Mouse (Mus musculus) hindbrain, postnatal 0 days (tissue): ENCODE data around the gene Cped1. TPM values are rescaled to one million over a fixed set of nuclear protein-coding genes. Genes with fewer than 3 reads are reported as not detected.

Experiments used
- ATAC-seq: fragments of 200-750 bp; cut with Nextera tagmentation; 2 replicates; pipeline ENCODE4 v1.8.0; 2017; ENCODE audit warnings: mild to moderate bottlenecking, moderate TSS enrichment, moderate library complexity
- DNase-seq: peaks from one replicate; pipeline ENCODE4 v3.0.0-alpha.2; 2015; ENCODE audit warnings: low spot score
- H3K27ac ChIP-seq: fragments of 300-500 bp; sonication (generic); 2 replicates; pipeline ENCODE4 v1.5.1; 2014; ENCODE audit warnings: mild to moderate bottlenecking
- H3K27me3 ChIP-seq: fragments of 300-500 bp; sonication (generic); 2 replicates; pipeline ENCODE4 v1.6.1; 2014; ENCODE audit warnings: low read length, mixed read lengths; ENCODE audit not compliant: insufficient read depth
- H3K36me3 ChIP-seq: fragments of 300-500 bp; sonication (generic); 2 replicates; pipeline ENCODE4 v1.6.1; 2014; ENCODE audit warnings: low read length, mixed read lengths; ENCODE audit not compliant: insufficient read depth
- H3K4me1 ChIP-seq: fragments of 300-500 bp; sonication (generic); 2 replicates; pipeline ENCODE4 v1.6.1; 2014; ENCODE audit warnings: antibody characterized with exemption, low read length, mixed read lengths; ENCODE audit not compliant: insufficient read depth
- H3K4me2 ChIP-seq: fragments of 300-500 bp; sonication (generic); 2 replicates; pipeline ENCODE4 v1.6.1; 2014; ENCODE audit warnings: low read depth, mild to moderate bottlenecking, low read length, moderate library complexity, mixed read lengths
- H3K4me3 ChIP-seq: fragments of 300-500 bp; sonication (generic); 2 replicates; pipeline ENCODE4 v1.5.1; 2014; ENCODE audit warnings: low read length
- H3K9ac ChIP-seq: fragments of 300-500 bp; sonication (generic); replicated peaks from 2 replicates; pipeline ENCODE4 v1.6.1; 2014; ENCODE audit warnings: mild to moderate bottlenecking, low read length, moderate library complexity, mixed read lengths
- H3K9me3 ChIP-seq: fragments of 300-500 bp; sonication (generic); 2 replicates; pipeline ENCODE4 v1.6.1; 2016; ENCODE audit warnings: low read length, mixed read lengths
- CTCF ChIP-seq: IDR thresholded peaks from 2 replicates; pipeline ENCODE4 v1.5.1; 2016; ENCODE audit warnings: antibody characterized with exemption, control low read depth, low read depth
- WGBS: fragments of 180-500 bp; shearing (Covaris S2); extraction: QIAGEN DNeasy Blood & Tissue Kit; methylation state at CpG from one replicate; pipeline ENCODE4 v1.1.7; 2014; 5-methylcytosine and 5-hydroxymethylcytosine counted together
- polyA plus RNA-seq: library from polyadenylated mRNA; unstranded; fragments of >200 nt; fragmentation: Nextera tagmentation; extraction: Ambion mirVana; gene quantifications from 2 replicates; pipeline ENCODE4 v1.2.1, GENCODE M21; 2015
- total RNA-seq: library from RNA; depleted of rRNA; stranded (reverse); fragments of >200 nt; gene quantifications from 2 replicates; pipeline ENCODE4 v1.2.3, GENCODE M21; 2014

Gene Cped1
- total and polyA plus RNA-seq, 2 experiments from 2014 or later = 3.1 to 4.6 TPM

- H3K27me3 ChIP-seq = no peaks in the 10 kb centered on the region
- H3K9me3 ChIP-seq = no peaks in the 10 kb centered on the region
- ATAC-seq (no peak), DNase-seq (peak; percentile 23)
- H3K27ac ChIP-seq = no peak overlapping the region
- whole genome bisulfite sequencing = 18% methylated on average over 17 of the region's 17 CpGs
- H3K4me3 ChIP-seq = peak overlapping the region; percentile 23
- peak overlapping the region; percentile 53 for H3K4me2 ChIP-seq
- TF ChIP-seq CTCF = no peak
- H3K4me1 ChIP-seq = no peaks in the 10 kb centered on the region
- H3K9ac ChIP-seq = no peak overlapping the region
- no peaks in the 10 kb centered on the region for H3K36me3 ChIP-seq
These were observed 40.1 kb downstream of the Cped1 start for GRCm38 (mm10) chr6:22025584-22026357.

- Histone ChIP-seq H3K27me3 (no peaks in the 10 kb centered on the region), H3K4me3 (peak overlapping the region; percentile 23), H3K27ac (no peak overlapping the region), H3K4me1 (no peaks in the 10 kb centered on the region), H3K9ac (no peak overlapping the region), H3K36me3 (no peaks in the 10 kb centered on the region), H3K9me3 (no peaks in the 10 kb centered on the region), H3K4me2 (peak overlapping the region; percentile 53)
- DNase-seq = no peak
- 16% methylated on average over 4 of the region's 4 CpGs for WGBS
- no peak for ATAC-seq
- TF ChIP-seq CTCF = no peak
These were observed 40.6 kb downstream of the Cped1 start for GRCm38 (mm10) chr6:22026358-22026673.

GRCm38 (mm10) chr6:22026761-22027594, 41.3 kb downstream of the Cped1 start:
- H3K4me3 ChIP-seq = no peak overlapping the region
- no peak overlapping the region for H3K4me2 ChIP-seq
- ATAC-seq (no peak), DNase-seq (no peak)
- no peak for TF ChIP-seq CTCF
- WGBS = 73% methylated on average over 9 of the region's 9 CpGs
- H3K27me3 ChIP-seq = no peaks in the 10 kb centered on the region
- H3K9ac ChIP-seq = no peak overlapping the region
- H3K9me3 ChIP-seq = no peaks in the 10 kb centered on the region
- no peak overlapping the region for H3K27ac ChIP-seq
- H3K36me3 ChIP-seq = no peaks in the 10 kb centered on the region
- H3K4me1 ChIP-seq = no peaks in the 10 kb centered on the region

- no peaks in the 10 kb centered on the region for H3K4me1 ChIP-seq
- H3K4me2 ChIP-seq = no peak overlapping the region
- ATAC-seq (no peak), DNase-seq (no peak)
- no peaks in the 10 kb centered on the region for H3K27me3 ChIP-seq
- no peak overlapping the region for H3K27ac ChIP-seq
- no peak for TF ChIP-seq CTCF
- no peaks in the 10 kb centered on the region for H3K36me3 ChIP-seq
- WGBS = 94% methylated on average over 2 of the region's 2 CpGs
- H3K9me3 ChIP-seq = no peaks in the 10 kb centered on the region
- H3K4me3 ChIP-seq = no peak overlapping the region
- no peak overlapping the region for H3K9ac ChIP-seq
These were observed 42.1 kb downstream of the Cped1 start for GRCm38 (mm10) chr6:22027854-22028253.

- no peaks in the 10 kb centered on the region for H3K4me1 ChIP-seq
- no peaks in the 10 kb centered on the region for H3K36me3 ChIP-seq
- ATAC-seq (no peak), DNase-seq (peak; percentile 11)
- H3K27ac ChIP-seq = no peak overlapping the region
- H3K9ac ChIP-seq = no peak overlapping the region
- no peak overlapping the region for H3K4me3 ChIP-seq
- H3K9me3 ChIP-seq = no peaks in the 10 kb centered on the region
- WGBS = 68% methylated on average over 7 of the region's 7 CpGs
- H3K27me3 ChIP-seq = no peaks in the 10 kb centered on the region
- H3K4me2 ChIP-seq = no peak overlapping the region
- no peak for TF ChIP-seq CTCF
These were observed 44.7 kb downstream of the Cped1 start for GRCm38 (mm10) chr6:22030381-22030780.

- no peak for TF ChIP-seq CTCF
- no peak; the same call in 1 of the 2 replicates for ATAC-seq
- H3K9ac ChIP-seq = no peak overlapping the region
- no peak overlapping the region for H3K4me3 ChIP-seq
- no peak overlapping the region for H3K27ac ChIP-seq
- H3K27me3 ChIP-seq = no peaks in the 10 kb centered on the region
- WGBS = 76% methylated on average over 4 of the region's 4 CpGs
- no peak for DNase-seq
- no peaks in the 10 kb centered on the region for H3K36me3 ChIP-seq
- no peak overlapping the region for H3K4me2 ChIP-seq
- no peaks in the 10 kb centered on the region for H3K4me1 ChIP-seq
- H3K9me3 ChIP-seq = no peaks in the 10 kb centered on the region
These were observed 47.5 kb downstream of the Cped1 start for GRCm38 (mm10) chr6:22033188-22033587.

- Histone ChIP-seq H3K36me3 (no peaks in the 10 kb centered on the region), H3K4me1 (no peaks in the 10 kb centered on the region), H3K9me3 (no peaks in the 10 kb centered on the region), H3K27ac (no peak overlapping the region), H3K27me3 (no peaks in the 10 kb centered on the region), H3K9ac (no peak overlapping the region), H3K4me2 (no peak overlapping the region), H3K4me3 (no peak overlapping the region)
- WGBS = 76% methylated on average over 6 of the region's 6 CpGs
- DNase-seq (no peak), ATAC-seq (no peak)
- no peak for TF ChIP-seq CTCF
These were observed 49.7 kb downstream of the Cped1 start for GRCm38 (mm10) chr6:22035408-22035807.
